Mouse (Mus musculus) thymus, adult 2 months (tissue): ENCODE results near the gene Sobp.

Experiments
- CTCF ChIP-seq: fragments of 200-500 bp; IDR thresholded peaks from 2 replicates; pipeline ENCODE4 v1.5.1; 2012; ENCODE audit warnings: mild to moderate bottlenecking, control low read depth, low read length, moderate library complexity, borderline replicate concordance; ENCODE audit not compliant: control insufficient read depth, poor library complexity, insufficient read depth; ENCODE audit errors: extremely low read depth
- POLR2A ChIP-seq: fragments of 200-500 bp; IDR thresholded peaks from 2 replicates; pipeline ENCODE4 v1.6.1; 2012; ENCODE audit warnings: mild to moderate bottlenecking, low read length, control low read depth, moderate library complexity; ENCODE audit not compliant: control insufficient read depth, poor library complexity, insufficient read depth; ENCODE audit errors: extremely low read depth

- no peak for TF ChIP-seq CTCF
- TF ChIP-seq POLR2A: no peak
Measured at GRCm38 (mm10) chr10:43134027-43134426, 40.3 kb downstream of the Sobp start.
